Mouse (Mus musculus): ENCODE results near the gene Ush2a.

The Ush2a gene

GRCm38 (mm10) chr1:188674640-188675510 lies 413.1 kb downstream of the Ush2a start:
- no peak for DNase-seq

- DNase-seq, result no peak
Measured at GRCm38 (mm10) chr1:188675511-188675863, 413.7 kb downstream of the Ush2a start.

- DNase-seq, result no peak
Measured at GRCm38 (mm10) chr1:188678189-188678588, 416.4 kb downstream of the Ush2a start.

GRCm38 (mm10) chr1:188686362-188686761 lies 424.5 kb downstream of the Ush2a start:
- DNase-seq, result no peak

- DNase-seq, result no peak
Measured at GRCm38 (mm10) chr1:188696295-188696694, 434.5 kb downstream of the Ush2a start.

GRCm38 (mm10) chr1:188708176-188708575 lies 446.4 kb downstream of the Ush2a start:
- DNase-seq, result peak in 1 of 2 experiments; percentile 14

- no peak for DNase-seq
Measured at GRCm38 (mm10) chr1:188708694-188709093, 446.9 kb downstream of the Ush2a start.

- DNase-seq, result peak; percentile 25 to 44
Measured at GRCm38 (mm10) chr1:188714131-188714530, 452.3 kb downstream of the Ush2a start.

- DNase-seq, result no peak
Measured at GRCm38 (mm10) chr1:188714941-188715340, 453.1 kb downstream of the Ush2a start.

- no peak for DNase-seq
Measured at GRCm38 (mm10) chr1:188716886-188717285, 455.1 kb downstream of the Ush2a start.

- peak in 1 of 2 experiments; percentile 10 for DNase-seq
Measured at GRCm38 (mm10) chr1:188725122-188725995, 463.5 kb downstream of the Ush2a start.

- DNase-seq, result no peak
Measured at GRCm38 (mm10) chr1:188726937-188727336, 465.1 kb downstream of the Ush2a start.

GRCm38 (mm10) chr1:188728625-188729024 lies 466.8 kb downstream of the Ush2a start:
- DNase-seq, result peak in 1 of 2 experiments; percentile 18

- peak in 1 of 2 experiments; percentile 18 for DNase-seq
Measured at GRCm38 (mm10) chr1:188729179-188729578, 467.4 kb downstream of the Ush2a start.

- DNase-seq, result no peak
Measured at GRCm38 (mm10) chr1:188734741-188735266, 473.0 kb downstream of the Ush2a start.

GRCm38 (mm10) chr1:188742971-188743370 lies 481.1 kb downstream of the Ush2a start:
- peak in 1 of 2 experiments; percentile 9 for DNase-seq

- DNase-seq, result no peak
Measured at GRCm38 (mm10) chr1:188755031-188755430, 493.2 kb downstream of the Ush2a start.

- DNase-seq, result no peak
Measured at GRCm38 (mm10) chr1:188760515-188760914, 498.7 kb downstream of the Ush2a start.

GRCm38 (mm10) chr1:188762463-188762862 lies 500.6 kb downstream of the Ush2a start:
- no peak for DNase-seq

- no peak for DNase-seq
Measured at GRCm38 (mm10) chr1:188763761-188764160, 501.9 kb downstream of the Ush2a start.

- DNase-seq, result no peak
Measured at GRCm38 (mm10) chr1:188770828-188771227, 509.0 kb downstream of the Ush2a start.

- no peak for DNase-seq
Measured at GRCm38 (mm10) chr1:188772516-188773229, 510.9 kb downstream of the Ush2a start.

GRCm38 (mm10) chr1:188773631-188774030 lies 511.8 kb downstream of the Ush2a start:
- DNase-seq, result no peak

All from cerebellum, postnatal 25 days (tissue).